20 mouse cellular contexts compared by ENCODE assay signal in the genomic region with DNA sequence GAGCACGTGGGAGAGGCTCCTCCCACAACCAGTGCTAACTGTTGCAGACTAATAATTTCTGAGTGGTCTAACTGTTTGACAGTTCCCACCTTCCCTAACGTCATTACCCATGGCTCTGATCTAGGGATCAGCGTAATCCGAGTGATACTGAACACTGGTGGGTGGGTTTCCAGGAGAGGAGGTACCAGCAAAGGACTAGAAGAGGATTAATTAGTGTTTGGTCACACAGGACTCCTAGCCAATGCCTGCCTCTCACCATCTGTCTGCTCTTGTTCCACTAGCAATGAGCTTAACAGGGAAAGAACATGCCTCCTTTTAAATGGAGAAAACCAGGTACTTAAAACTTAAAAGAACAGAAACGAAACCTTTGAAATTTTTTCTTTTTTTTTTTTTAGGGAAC. TPM values are rescaled to one million over a fixed set of nuclear protein-coding genes. Genes with fewer than 3 reads are reported as not detected.
DNase-seq lines count a peak whose midpoint lies in the region; ATAC-seq and TF ChIP-seq lines count a peak whose summit lies in the region.
"Had no signal": no experiment of that assay in that cellular context is flagged by ENCODE, and none has a peak within 500 bp of the region (broad histone marks: within the 10 kb centered on the region; RNA-seq: fewer than 3 reads in every experiment).

No protein-coding gene starts in this region.

- no peak overlapping the region for H3K4me2 ChIP-seq in forebrain, embryonic 14.5 days (ENCODE audit: low read length)
- H3K4me2 ChIP-seq: embryonic facial prominence, embryonic 13.5 days; heart, embryonic 15.5 days; limb, embryonic 13.5 days; liver, embryonic 13.5 days; lung, embryonic 15.5 days had no signal

- 51% methylated on average over 5 of the region's 5 CpGs for WGBS in forebrain, embryonic 14.5 days
- 85% methylated on average over 5 of the region's 5 CpGs for WGBS in forebrain, embryonic 10.5 days

- H3K9ac ChIP-seq in forebrain, embryonic 14.5 days (ENCODE audit: low read length): no peak overlapping the region
- H3K9ac ChIP-seq: embryonic facial prominence, embryonic 13.5 days; heart, embryonic 15.5 days; limb, embryonic 13.5 days; liver, embryonic 13.5 days; lung, embryonic 15.5 days had no signal

- no peaks in the 10 kb centered on the region for H3K27me3 ChIP-seq in forebrain, embryonic 14.5 days (replicated peaks; ENCODE audit: control insufficient read depth, insufficient read depth, low read length)
- H3K27me3 ChIP-seq in forebrain, embryonic 10.5 days (ENCODE audit: poor library complexity, severe bottlenecking): no peaks in the 10 kb centered on the region
- H3K27me3 ChIP-seq: embryonic facial prominence, embryonic 13.5 days; heart, embryonic 15.5 days; limb, embryonic 13.5 days; liver, embryonic 13.5 days; lung, embryonic 15.5 days had no signal

- no peak overlapping the region for H3K4me3 ChIP-seq in forebrain, embryonic 14.5 days (ENCODE audit: low read depth, low read length)
- H3K4me3 ChIP-seq in forebrain, embryonic 10.5 days: no peak overlapping the region
- H3K4me3 ChIP-seq in layer of hippocampus, adult 2 months: no peak overlapping the region
- H3K4me3 ChIP-seq: embryonic facial prominence, embryonic 13.5 days; heart, embryonic 15.5 days; limb, embryonic 13.5 days; liver, embryonic 13.5 days; lung, embryonic 15.5 days; midbrain, embryonic 10.5 days had no signal

- peak; percentile 45 for DNase-seq in forebrain, embryonic 14.5 days (ENCODE audit: low spot score)
- no peak for DNase-seq in forebrain, embryonic 10.5 days (ENCODE audit: extremely low spot score, low spot score)
- peak in 1 of 2 experiments; percentile 55 for DNase-seq in layer of hippocampus, adult 2 months (ENCODE audit: low spot score in 2 of 2)
- no peak for DNase-seq in layer of hippocampus, adult 8-10 months (ENCODE audit: low spot score in 2 of 2)
- peak; percentile 78 to 81 for DNase-seq in cerebellum, postnatal 10 days
- peak; percentile 83 for DNase-seq in retina, postnatal 1 day
- DNase-seq: gastrocnemius, postnatal 14 days; heart, adult 18-20 months; heart, postnatal 4 days; kidney, adult 18-20 months; kidney, postnatal 10 days; liver, embryonic 13.5 days; lung, postnatal 4 days; thymus, postnatal 14 days had no signal

- peaks cover 10% of the 10 kb centered on the region; the same call in 1 of the 2 replicates for H3K4me1 ChIP-seq in forebrain, embryonic 14.5 days (ENCODE audit: control insufficient read depth, insufficient read depth, low read length)
- peaks cover 18% of the 10 kb centered on the region for H3K4me1 ChIP-seq in forebrain, embryonic 10.5 days

- H3K36me3 ChIP-seq in forebrain, embryonic 14.5 days (ENCODE audit: control insufficient read depth, insufficient read depth, low read length): peaks cover 33% of the 10 kb centered on the region
- peaks cover 78% of the 10 kb centered on the region for H3K36me3 ChIP-seq in forebrain, embryonic 10.5 days (replicated peaks)

- H3K27ac ChIP-seq in forebrain, embryonic 14.5 days (ENCODE audit: low read depth, low read length): no peak overlapping the region
- no peak overlapping the region for H3K27ac ChIP-seq in forebrain, embryonic 10.5 days
- peak overlapping the region; percentile 73 for H3K27ac ChIP-seq in layer of hippocampus, adult 2 months
- H3K27ac ChIP-seq: embryonic facial prominence, embryonic 13.5 days; heart, embryonic 15.5 days; limb, embryonic 13.5 days; liver, embryonic 13.5 days; lung, embryonic 15.5 days had no signal

- H3K9me3 ChIP-seq in forebrain, embryonic 14.5 days (replicated peaks; ENCODE audit: control insufficient read depth, low read length): no peaks in the 10 kb centered on the region
- H3K9me3 ChIP-seq in forebrain, embryonic 10.5 days: no peaks in the 10 kb centered on the region
- H3K9me3 ChIP-seq: embryonic facial prominence, embryonic 13.5 days; heart, embryonic 15.5 days; limb, embryonic 13.5 days; liver, embryonic 13.5 days; lung, embryonic 15.5 days; midbrain, embryonic 10.5 days had no signal

- 0 out of 2 replicates have a peak, but pooled peaks have one; percentile 42 for ATAC-seq in forebrain, embryonic 14.5 days
- ATAC-seq in megakaryocyte, adult 5-6 weeks (ENCODE audit: poor library complexity, severe bottlenecking): no peak

- TF ChIP-seq CTCF in layer of hippocampus, adult 2 months (conservative IDR thresholded peaks at IDR 0.05): no peak

RNA-seq across cellular contexts. Expression of a gene that starts 54.8 kb away (rescaled TPM):
- polyA plus RNA-seq in forebrain, embryonic 14.5 days (2014; fragmentation: Nextera tagmentation; extraction: Ambion mirVana): 17.1 and 25.1 TPM in 2 replicates
- 39.4 and 39.5 TPM in 2 replicates for polyA plus RNA-seq in forebrain, embryonic 10.5 days (2016; fragmentation: Nextera tagmentation; extraction: Ambion mirVana)
- total RNA-seq in layer of hippocampus, adult 2 months (2021): 10 to 100 TPM; 42.3 to 54.8 TPM
- 10 to 100 TPM; 48.8 to 61.1 (median 54.6) TPM for total RNA-seq in layer of hippocampus, adult 8-10 months (2022)
- total RNA-seq in megakaryocyte, adult 5-6 weeks (2015): 21.7 and 26.3 TPM in 2 replicates
- total RNA-seq in megakaryocyte, adult 5-6 weeks (2017): 11.3 and 18.9 TPM in 2 replicates

Comparison
In these comparisons a context has a peak if more than half of its experiments do, and no peak if none do; other contexts are left out.
1. DNase-seq: peak in forebrain, embryonic 14.5 days (single experiment), cerebellum, postnatal 10 days (2 of 2) and retina, postnatal 1 day (single experiment); none in forebrain, embryonic 10.5 days (single experiment) and layer of hippocampus, adult 8-10 months (0 of 2).